Mouse (Mus musculus) mouse embryonic stem cell (cell line): ENCODE results near the gene Pax2.

Source experiments
- in situ Hi-C, 2 experiments: fragments of 300-500 bp; cut with MboI; formaldehyde crosslinking; loops; 1 replicate in 1 of 2; 3 replicates in 1 of 2; pipeline ENCODE4 v1.14.3; 2019 to 2020; ENCODE audit warnings: low sequenced_read_pairs in 2 of 2, low pct_unique_long_range_greater_than_20kb in 1 of 2, mixed read lengths in 1 of 2; ENCODE audit not compliant: unreplicated experiment in 1 of 2

Gene Pax2

GRCm38 (mm10) chr19:44757231-44757871, 1.5 kb downstream of the Pax2 start:
- in situ Hi-C loops: loop anchor here in 1 of 2 experiments (5.0 to 10.0 kb wide), 3 partner anchors 135 to 1153 kb away; no protein-coding TSS in a partner anchor

GRCm38 (mm10) chr19:44758846-44759245, 3.0 kb downstream of the Pax2 start:
- in situ Hi-C loops: loop anchor here in 1 of 2 experiments (5.0 to 10.0 kb wide), 3 partner anchors 133 to 1154 kb away; no protein-coding TSS in a partner anchor

- in situ Hi-C loops: loop anchor here in 1 of 2 experiments (5.0 to 10.0 kb wide), 4 partner anchors 65 to 1155 kb away; no protein-coding TSS in a partner anchor
These were observed 3.8 kb downstream of the Pax2 start for GRCm38 (mm10) chr19:44759531-44760118.

- in situ Hi-C loops: loop anchor here in 1 of 2 experiments (10.0 kb wide), 1 partner anchor 64 kb away; no protein-coding TSS in a partner anchor
These were observed 4.7 kb downstream of the Pax2 start for GRCm38 (mm10) chr19:44760259-44761131.

GRCm38 (mm10) chr19:44762121-44762621, 6.3 kb downstream of the Pax2 start:
- in situ Hi-C loops: loop anchor here in 1 of 2 experiments (10.0 kb wide), 1 partner anchor 63 kb away; no protein-coding TSS in a partner anchor

- in situ Hi-C loops: loop anchor here in 1 of 2 experiments (10.0 kb wide), 1 partner anchor 124 kb away; no protein-coding TSS in a partner anchor
These were observed 14.6 kb downstream of the Pax2 start for GRCm38 (mm10) chr19:44770268-44771050.

GRCm38 (mm10) chr19:44771499-44771898, 15.7 kb downstream of the Pax2 start:
- in situ Hi-C loops: loop anchor here in 1 of 2 experiments (10.0 kb wide), 1 partner anchor 123 kb away; no protein-coding TSS in a partner anchor

- in situ Hi-C loops: no loop called here
These were observed 26.1 kb downstream of the Pax2 start for GRCm38 (mm10) chr19:44781987-44782386.

GRCm38 (mm10) chr19:44784391-44784790, 28.5 kb downstream of the Pax2 start:
- in situ Hi-C loops: no loop called here

- in situ Hi-C loops: no loop called here
These were observed 32.6 kb downstream of the Pax2 start for GRCm38 (mm10) chr19:44788488-44788887.

GRCm38 (mm10) chr19:44791981-44792380, 36.1 kb downstream of the Pax2 start:
- in situ Hi-C loops: no loop called here

GRCm38 (mm10) chr19:44797110-44798060, 41.5 kb downstream of the Pax2 start:
- in situ Hi-C loops: no loop called here

GRCm38 (mm10) chr19:44798731-44799130, 42.9 kb downstream of the Pax2 start:
- in situ Hi-C loops: no loop called here

- in situ Hi-C loops: no loop called here
These were observed 43.3 kb downstream of the Pax2 start for GRCm38 (mm10) chr19:44799156-44799555.

GRCm38 (mm10) chr19:44800327-44800726, 44.5 kb downstream of the Pax2 start:
- in situ Hi-C loops: no loop called here

- in situ Hi-C loops: no loop called here
These were observed 52.9 kb downstream of the Pax2 start for GRCm38 (mm10) chr19:44808734-44809133.
